Mouse (Mus musculus): ENCODE measurements around the gene Capn10. TPM values are rescaled to one million over a fixed set of nuclear protein-coding genes. Genes with fewer than 3 reads are reported as not detected.
A peak's percentile ranks its signal among the peaks of the same experiment; 100 is the strongest.
"Not testable (repeated sequence)": the region's sequence is repeated elsewhere in the genome, so short reads cannot be mapped to it uniquely, and the experiment has no call there.

The Capn10 gene
- polyA plus RNA-seq, 1 experiment from 2014 or later: 52.0 TPM

DNA sequence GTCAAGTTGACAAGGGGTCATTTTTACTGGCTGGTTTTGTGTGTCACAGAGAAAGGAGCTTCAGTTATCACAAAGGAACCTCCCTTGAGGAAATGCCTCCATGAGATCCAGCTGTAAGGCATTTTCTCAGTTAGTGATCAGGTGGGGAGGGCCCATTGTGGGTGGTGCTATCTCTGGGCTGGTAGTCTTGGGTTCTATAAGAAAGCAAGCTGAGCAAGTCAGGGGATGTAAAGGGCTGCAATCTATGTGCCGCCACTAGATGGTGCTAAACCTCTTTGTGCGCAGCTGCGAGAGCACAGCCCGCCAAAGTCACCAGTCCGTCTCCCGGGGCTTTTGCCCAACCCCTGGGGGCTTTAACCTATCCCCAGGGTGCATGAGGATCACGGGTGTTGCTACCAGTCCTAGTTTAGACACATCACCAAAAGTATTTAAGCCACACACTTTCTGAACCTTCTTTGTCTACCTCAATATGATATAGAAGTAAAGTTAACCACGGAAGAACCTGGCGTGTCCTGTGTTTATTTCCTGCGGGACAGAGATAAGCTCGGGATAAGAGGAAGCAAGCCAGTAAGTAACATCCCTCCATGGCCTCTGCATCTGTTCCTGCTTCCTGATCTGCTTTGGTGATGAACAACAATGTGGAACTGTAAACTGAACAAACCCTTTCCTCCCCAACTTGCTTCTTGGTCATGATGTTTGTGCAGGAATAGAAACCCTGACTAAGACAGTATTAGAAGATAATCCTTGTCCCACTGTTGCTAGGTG is 22.6 kb downstream of the Capn10 start:
- 9% methylated on average over 11 of the region's 11 CpGs for WGBS
- Histone ChIP-seq H3K9ac (peak overlapping the region; percentile 33; the same call in 1 of the 2 replicates), H3K4me3 (replicated peaks) (peak overlapping the region; percentile 20; the same call in 1 of the 2 replicates), H3K4me2 (peak overlapping the region; percentile 43)
- H3K27ac ChIP-seq; H3K27me3 ChIP-seq; H3K36me3 ChIP-seq (replicated peaks); ATAC-seq (ENCODE audit: low FRiP score); H3K9me3 ChIP-seq; H3K4me1 ChIP-seq: not testable (repeated sequence)

DNA sequence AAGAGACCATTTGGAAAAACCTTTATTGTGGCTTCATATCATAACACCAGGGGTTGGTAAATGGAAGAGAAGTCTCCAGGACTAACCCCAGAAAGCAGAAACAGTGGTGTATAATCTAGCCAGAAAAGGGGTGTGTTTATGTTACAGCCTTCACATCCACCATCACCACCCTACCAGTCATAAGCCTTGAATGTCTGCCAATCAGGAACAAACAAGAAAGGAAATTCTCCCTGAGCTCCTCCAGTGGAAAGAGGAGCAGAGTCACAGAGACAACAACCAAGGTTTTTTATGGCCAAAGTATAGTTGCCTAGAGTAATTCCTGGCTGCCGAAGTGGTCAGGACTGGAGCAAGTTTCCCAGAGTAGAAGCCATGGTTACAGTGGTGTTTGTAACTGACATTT is 24.8 kb downstream of the Capn10 start:
- Histone ChIP-seq H3K27me3 (no peaks in the 10 kb centered on the region), H3K36me3 (replicated peaks) (no peaks in the 10 kb centered on the region), H3K9me3 (no peaks in the 10 kb centered on the region), H3K9ac (no peak overlapping the region), H3K4me3 (replicated peaks) (no peak overlapping the region), H3K4me1 (no peaks in the 10 kb centered on the region), H3K27ac (no peak overlapping the region), H3K4me2 (no peak overlapping the region)
- WGBS: 96% methylated on average over 1 of the region's 1 CpGs
- ATAC-seq (ENCODE audit: low FRiP score): no peak

DNA sequence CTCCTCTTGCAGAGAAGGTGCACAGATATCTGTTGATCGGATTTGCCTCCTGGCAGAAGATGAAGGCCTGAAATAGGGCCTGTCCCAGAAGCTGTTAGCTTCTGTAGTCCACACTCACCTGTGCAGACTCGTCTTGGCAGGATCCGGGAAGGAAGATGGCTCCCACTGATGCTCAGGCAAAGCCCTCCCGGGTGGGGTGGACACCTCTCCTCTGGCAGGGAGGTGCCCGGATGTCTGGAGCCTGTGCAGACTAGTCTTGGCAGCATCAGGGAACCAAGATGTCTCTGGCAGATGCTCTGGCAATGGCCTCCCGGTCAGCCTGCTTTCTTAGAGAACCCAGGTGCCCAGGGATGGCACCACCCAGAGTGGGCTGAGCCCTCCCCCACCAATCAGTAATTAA is 36.6 kb downstream of the Capn10 start:
- not testable (repeated sequence) for H3K27me3 ChIP-seq; H3K36me3 ChIP-seq (replicated peaks); H3K9me3 ChIP-seq; H3K4me3 ChIP-seq (replicated peaks); ATAC-seq (ENCODE audit: low FRiP score); H3K27ac ChIP-seq; H3K9ac ChIP-seq; H3K4me2 ChIP-seq; H3K4me1 ChIP-seq
- 84% methylated on average over 6 of the region's 6 CpGs for WGBS

DNA sequence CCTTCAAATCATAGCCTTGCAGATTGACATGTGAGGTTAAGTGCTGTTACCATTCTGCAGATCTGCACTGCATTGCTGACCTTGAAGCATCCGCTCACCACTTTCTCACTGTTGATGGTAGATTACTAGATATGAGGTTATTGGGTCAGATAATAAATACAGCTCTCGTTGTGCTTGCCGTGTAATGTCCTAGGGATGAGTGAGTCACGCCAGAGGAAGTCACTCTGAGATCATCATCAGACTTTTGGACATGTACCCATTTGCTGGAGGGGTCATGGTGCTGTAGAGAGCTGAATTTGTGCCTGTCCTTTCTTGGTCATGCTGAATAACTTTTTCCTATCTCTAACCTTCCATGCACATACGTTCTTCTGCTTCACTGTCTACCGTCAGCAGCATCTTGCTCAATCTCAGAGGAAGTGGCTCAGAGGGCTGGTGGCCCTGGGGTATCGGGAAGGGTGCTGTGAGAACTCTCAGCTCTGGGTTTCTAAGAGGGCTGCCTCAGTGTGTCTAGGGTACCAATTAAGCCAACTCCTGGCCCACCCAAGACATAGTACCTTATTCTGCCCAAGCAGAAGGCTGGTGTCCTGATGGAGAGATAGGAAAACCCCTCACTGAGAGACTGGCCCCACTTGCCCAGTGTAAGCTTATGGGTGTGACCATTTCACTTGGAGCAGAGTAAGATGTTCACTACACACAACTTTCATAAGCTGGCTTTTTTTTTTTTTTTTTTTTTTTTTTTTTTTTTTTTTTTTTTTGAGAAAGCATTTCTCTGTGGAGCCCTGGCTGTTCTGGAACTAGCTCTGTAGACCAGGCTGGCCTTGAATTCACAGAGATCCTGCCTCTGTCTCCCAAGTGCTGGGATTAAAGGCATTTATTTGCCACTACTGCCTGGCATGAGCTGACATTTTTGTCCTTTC is 38.0 kb downstream of the Capn10 start:
- Histone ChIP-seq H3K36me3 (replicated peaks) (no peaks in the 10 kb centered on the region), H3K9ac (no peak overlapping the region; the same call in 1 of the 2 replicates), H3K27me3 (no peaks in the 10 kb centered on the region), H3K27ac (no peak overlapping the region), H3K4me2 (no peak overlapping the region), H3K4me3 (replicated peaks) (no peak overlapping the region), H3K9me3 (no peaks in the 10 kb centered on the region), H3K4me1 (no peaks in the 10 kb centered on the region)
- 92% methylated on average over 7 of the region's 7 CpGs for WGBS
- ATAC-seq (ENCODE audit: low FRiP score): no peak

DNA sequence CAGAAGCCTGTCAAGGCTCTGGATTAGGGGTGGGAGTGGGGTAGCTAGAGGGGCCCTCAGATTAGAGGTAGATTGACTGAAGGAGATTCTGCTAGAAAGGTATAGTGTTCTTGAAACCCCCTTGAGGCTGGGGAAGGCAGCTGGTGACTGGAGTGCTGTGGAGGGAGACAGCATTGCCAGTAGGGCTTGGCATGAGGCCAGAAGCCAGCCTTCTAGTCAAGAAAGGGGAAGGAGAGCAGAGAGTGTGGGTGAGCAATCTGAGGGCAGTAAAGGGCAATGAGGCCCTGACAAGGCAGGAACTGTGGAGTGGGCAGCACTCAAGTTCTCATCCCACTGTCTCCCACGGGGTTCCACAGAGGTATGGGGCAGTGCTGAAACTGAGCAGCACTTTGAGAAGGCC is 38.7 kb downstream of the Capn10 start:
- Histone ChIP-seq H3K4me2 (no peak overlapping the region), H3K4me1 (no peaks in the 10 kb centered on the region), H3K4me3 (replicated peaks) (no peak overlapping the region), H3K27me3 (no peaks in the 10 kb centered on the region), H3K27ac (no peak overlapping the region), H3K9me3 (no peaks in the 10 kb centered on the region), H3K9ac (no peak overlapping the region; the same call in 1 of the 2 replicates), H3K36me3 (replicated peaks) (no peaks in the 10 kb centered on the region)
- 67% methylated on average over 1 of the region's 1 CpGs for WGBS
- ATAC-seq (ENCODE audit: low FRiP score): no peak

DNA sequence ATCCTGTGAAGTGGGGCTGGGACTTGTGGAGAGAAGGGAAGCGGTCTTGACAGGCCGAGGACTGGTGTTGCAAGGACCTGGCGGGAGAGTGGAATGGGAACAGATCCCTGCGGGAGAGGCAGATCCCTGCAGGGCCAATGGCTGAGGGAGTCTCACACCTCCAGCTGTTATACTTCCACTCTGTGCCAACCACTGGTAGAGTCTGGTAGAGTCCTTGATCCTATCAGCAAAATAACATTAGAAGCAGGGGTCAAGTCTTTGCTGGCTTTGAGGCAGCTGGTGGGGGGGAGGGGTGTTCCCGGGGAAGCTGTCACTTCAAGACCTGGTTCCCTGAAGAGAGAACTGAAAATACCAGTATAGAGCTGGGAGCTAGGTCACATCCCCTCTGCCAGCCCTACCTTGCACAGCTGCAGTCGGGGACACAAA is 42.0 kb downstream of the Capn10 start:
- 72% methylated on average over 6 of the region's 6 CpGs for WGBS
- Histone ChIP-seq H3K27ac (no peak overlapping the region), H3K4me2 (no peak overlapping the region), H3K9me3 (no peaks in the 10 kb centered on the region), H3K4me3 (replicated peaks) (no peak overlapping the region), H3K36me3 (replicated peaks) (no peaks in the 10 kb centered on the region), H3K4me1 (peaks cover 5% of the 10 kb centered on the region; the same call in 1 of the 2 replicates), H3K27me3 (no peaks in the 10 kb centered on the region), H3K9ac (no peak overlapping the region)
- no peak for ATAC-seq (ENCODE audit: low FRiP score)

DNA sequence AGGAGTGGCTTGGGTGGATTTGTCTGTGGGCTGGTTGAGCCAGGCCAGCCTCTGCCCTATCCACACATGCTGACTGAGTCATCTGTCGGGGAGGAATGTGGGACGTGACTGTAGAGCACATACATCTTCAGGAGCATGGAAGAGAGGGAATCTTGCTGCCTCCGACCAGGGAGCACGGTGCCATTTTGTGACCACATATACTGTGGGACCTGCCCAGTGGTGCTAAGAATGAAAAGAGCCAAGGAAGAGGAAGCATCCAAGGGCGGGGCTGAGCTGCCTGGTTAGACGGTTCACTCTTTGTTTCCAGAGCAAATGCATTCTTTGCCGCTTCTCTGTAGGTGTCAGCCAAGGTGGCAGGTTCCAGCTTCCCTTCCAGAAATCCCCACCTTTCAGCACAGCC is 44.5 kb downstream of the Capn10 start:
- H3K9me3 ChIP-seq: no peaks in the 10 kb centered on the region
- no peak overlapping the region for H3K4me3 ChIP-seq (replicated peaks)
- no peak overlapping the region for H3K9ac ChIP-seq
- ATAC-seq (ENCODE audit: low FRiP score): no peak
- no peaks in the 10 kb centered on the region for H3K36me3 ChIP-seq (replicated peaks)
- 54% methylated on average over 7 of the region's 7 CpGs for WGBS
- H3K4me1 ChIP-seq: peaks cover 5% of the 10 kb centered on the region; the same call in 1 of the 2 replicates
- no peak overlapping the region for H3K27ac ChIP-seq
- no peaks in the 10 kb centered on the region for H3K27me3 ChIP-seq
- H3K4me2 ChIP-seq: no peak overlapping the region

DNA sequence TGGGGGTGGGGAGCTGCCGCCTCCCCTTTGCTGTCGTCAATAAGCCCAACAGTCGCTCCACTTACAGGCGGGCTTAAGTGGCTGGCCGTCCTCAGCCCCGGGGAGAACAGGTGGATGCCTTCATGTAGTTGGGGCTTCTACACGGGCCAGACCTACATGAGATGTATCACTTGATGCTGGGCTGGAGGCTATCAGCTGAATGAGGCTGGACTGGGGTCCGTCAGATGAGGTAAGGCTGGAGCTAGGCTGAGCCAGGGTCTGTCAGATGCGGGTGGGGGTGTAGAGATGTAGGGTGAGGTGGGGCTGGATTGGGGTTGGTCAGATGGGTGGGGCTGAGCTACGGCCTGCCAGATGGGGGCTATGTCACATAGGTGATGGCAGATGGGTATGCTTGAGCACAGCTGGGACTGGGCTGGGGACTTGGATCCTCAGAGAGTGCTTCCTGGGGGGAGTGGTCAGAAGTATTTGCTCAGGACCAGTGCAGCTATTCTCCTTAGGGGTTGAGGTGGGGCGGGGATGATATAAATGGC is 45.0 kb downstream of the Capn10 start:
- H3K27me3 ChIP-seq: no peaks in the 10 kb centered on the region
- H3K9ac ChIP-seq: no peak overlapping the region
- peak; percentile 49; the same call in 1 of the 2 replicates for ATAC-seq (ENCODE audit: low FRiP score)
- WGBS: 30% methylated on average over 11 of the region's 11 CpGs
- no peak overlapping the region for H3K4me2 ChIP-seq
- H3K27ac ChIP-seq: no peak overlapping the region
- no peaks in the 10 kb centered on the region for H3K36me3 ChIP-seq (replicated peaks)
- no peak overlapping the region for H3K4me3 ChIP-seq (replicated peaks)
- no peaks in the 10 kb centered on the region for H3K9me3 ChIP-seq
- H3K4me1 ChIP-seq: peaks cover 5% of the 10 kb centered on the region; the same call in 1 of the 2 replicates

DNA sequence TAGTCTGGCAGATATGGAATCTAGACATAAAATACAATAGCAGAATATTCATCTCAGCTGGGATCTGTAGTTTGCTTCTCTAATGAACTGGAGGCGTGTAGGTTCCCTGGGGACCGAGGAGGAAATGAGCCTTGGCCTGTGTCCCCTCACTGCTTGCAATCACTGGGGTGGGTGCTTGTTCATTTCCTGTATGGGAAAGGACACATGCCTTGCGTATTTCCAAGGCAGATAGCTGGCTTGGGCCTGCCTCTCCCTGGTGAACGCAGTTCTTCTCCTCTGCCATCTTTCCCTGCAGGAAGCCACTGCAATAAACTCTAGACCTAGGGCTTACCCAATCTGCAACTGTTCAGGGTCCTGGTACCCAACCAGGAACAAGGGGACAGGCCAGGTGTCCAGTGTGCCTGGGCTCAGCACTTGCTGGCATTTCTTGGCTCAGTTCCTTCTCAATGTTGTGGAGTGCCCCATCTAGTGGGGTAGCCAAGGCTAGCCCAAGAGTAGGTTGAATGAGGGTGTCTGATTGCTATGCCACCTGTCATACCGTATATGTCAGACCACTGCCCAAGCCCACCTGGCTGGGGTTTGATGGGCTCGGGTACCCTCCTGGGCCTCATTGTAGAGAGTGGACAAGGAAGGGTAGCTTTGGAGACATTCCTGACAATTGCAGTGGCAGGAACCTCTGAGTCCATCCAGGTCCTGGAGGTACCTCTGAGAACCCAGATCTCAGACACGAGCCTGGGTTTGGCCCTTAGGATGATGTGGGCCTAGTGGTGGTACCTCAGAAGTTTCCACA is 47.1 kb downstream of the Capn10 start:
- H3K4me3 ChIP-seq (replicated peaks): no peak overlapping the region
- peaks cover 5% of the 10 kb centered on the region; the same call in 1 of the 2 replicates for H3K4me1 ChIP-seq
- no peak overlapping the region for H3K4me2 ChIP-seq
- no peak overlapping the region for H3K9ac ChIP-seq
- 87% methylated on average over 7 of the region's 7 CpGs for WGBS
- H3K27me3 ChIP-seq: no peaks in the 10 kb centered on the region
- H3K36me3 ChIP-seq (replicated peaks): no peaks in the 10 kb centered on the region
- no peaks in the 10 kb centered on the region for H3K9me3 ChIP-seq
- H3K27ac ChIP-seq: no peak overlapping the region
- ATAC-seq (ENCODE audit: low FRiP score): no peak

DNA sequence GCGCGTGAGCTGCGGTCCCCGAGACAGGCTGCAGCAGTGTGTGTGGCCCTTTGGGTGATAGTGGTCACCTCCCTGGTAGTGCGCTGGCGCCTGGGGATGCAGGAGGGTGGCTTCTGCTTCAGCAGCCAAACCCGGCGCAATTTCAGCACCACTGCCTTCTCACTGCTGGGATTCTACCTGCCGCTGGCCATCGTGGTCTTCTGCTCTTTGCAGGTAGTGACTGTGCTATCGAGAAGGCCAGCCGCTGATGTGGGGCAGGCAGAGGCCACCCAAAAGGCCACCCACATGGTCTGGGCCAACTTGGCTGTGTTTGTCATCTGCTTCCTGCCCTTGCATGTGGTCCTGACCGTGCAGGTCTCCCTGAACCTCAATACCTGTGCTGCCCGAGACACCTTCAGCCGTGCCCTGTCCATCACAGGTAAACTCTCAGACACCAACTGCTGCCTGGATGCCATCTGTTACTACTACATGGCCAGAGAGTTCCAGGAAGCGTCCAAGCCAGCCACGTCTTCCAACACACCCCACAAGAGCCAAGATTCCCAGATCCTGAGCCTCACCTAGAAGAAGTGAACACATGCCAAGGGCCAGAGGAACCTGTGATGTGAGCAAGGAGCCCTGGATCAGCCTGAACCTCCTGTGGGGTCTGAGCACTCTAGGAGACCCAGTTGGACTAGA is 48.9 kb downstream of the Capn10 start:
- Histone ChIP-seq H3K27ac (no peak overlapping the region), H3K4me3 (replicated peaks) (no peak overlapping the region), H3K4me1 (peaks cover 5% of the 10 kb centered on the region; the same call in 1 of the 2 replicates), H3K9me3 (no peaks in the 10 kb centered on the region), H3K4me2 (no peak overlapping the region), H3K27me3 (no peaks in the 10 kb centered on the region), H3K36me3 (replicated peaks) (no peaks in the 10 kb centered on the region), H3K9ac (no peak overlapping the region)
- 90% methylated on average over 17 of the region's 17 CpGs for WGBS
- ATAC-seq (ENCODE audit: low FRiP score): no peak

DNA sequence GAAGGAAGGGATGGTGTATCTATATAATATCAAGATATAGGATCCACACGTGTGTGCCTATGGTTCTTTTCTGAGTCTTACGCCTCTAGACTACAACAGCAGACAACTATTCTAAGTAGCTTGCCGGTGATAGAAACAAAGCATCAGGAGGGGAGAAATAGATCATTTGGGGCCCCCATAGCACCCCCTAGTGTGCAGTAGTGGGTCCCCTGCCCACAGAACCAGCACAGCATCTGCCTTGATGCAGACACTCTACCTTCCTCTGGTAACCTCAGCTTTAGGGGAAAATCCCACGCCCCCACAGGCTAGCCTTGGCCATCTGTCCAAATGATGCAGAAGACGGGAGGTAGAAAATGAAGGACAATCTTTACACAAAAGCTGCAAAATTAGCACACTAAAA is 50.8 kb downstream of the Capn10 start:
- WGBS: 89% methylated on average over 5 of the region's 5 CpGs
- Histone ChIP-seq H3K36me3 (replicated peaks) (no peaks in the 10 kb centered on the region), H3K27ac (no peak overlapping the region), H3K4me1 (no peaks in the 10 kb centered on the region), H3K4me2 (no peak overlapping the region), H3K9ac (no peak overlapping the region), H3K27me3 (no peaks in the 10 kb centered on the region), H3K4me3 (replicated peaks) (no peak overlapping the region), H3K9me3 (no peaks in the 10 kb centered on the region)
- ATAC-seq (ENCODE audit: low FRiP score): no peak

All from forebrain, embryonic 12.5 days (tissue).